Mouse (Mus musculus) naive thymus-derived CD4-positive, alpha-beta T cell, adult 5 months (primary cell): Measurements from ENCODE around the gene Slc38a7. TPM values are rescaled to one million over a fixed set of nuclear protein-coding genes. Genes with fewer than 3 reads are reported as not detected.

Source experiments
- polyA plus RNA-seq: library from polyadenylated mRNA; unstranded; fragments of 100-300 nt; shearing (Covaris generic); gene quantifications from one replicate; pipeline ENCODE4 v1.2.1, GENCODE M21; 2017

Gene Slc38a7
- 8.1 TPM for polyA plus RNA-seq

GRCm38 (mm10) chr8:95853102-95853843 is at the start of gene Slc38a7:
Gene Slc38a7 (minus strand): TSS chr8:95853539.

GRCm38 (mm10) chr8:95888285-95889136 is 35.2 kb upstream of the Slc38a7 start, which contains the start of gene Got2:
Gene Got2 (minus strand): TSS chr8:95888547.

GRCm38 (mm10) chr8:95825162-95825561 is 28.2 kb downstream of the Slc38a7 start, which contains the start of gene Sap18b:
Gene Sap18b (plus strand): TSS chr8:95825346.

GRCm38 (mm10) chr8:95807331-95807843 is 46.0 kb downstream of the Slc38a7 start, which contains the start of gene Cnot1:
Gene Cnot1 (minus strand): TSS chr8:95807464.

Other genes with a start within 250 kb of the Slc38a7 start
- 5.3 TPM for gene Gins3, start 220.1 kb downstream of the Slc38a7 start, polyA plus RNA-seq
- gene Ndrg4, start 176.6 kb downstream of the Slc38a7 start, polyA plus RNA-seq = 0.37 TPM
- 88.3 TPM for gene Setd6, start 137.7 kb downstream of the Slc38a7 start, polyA plus RNA-seq
- gene Cnot1, start 46.1 kb downstream of the Slc38a7 start, polyA plus RNA-seq = 126 TPM
- gene Sap18b, start 28.2 kb downstream of the Slc38a7 start, polyA plus RNA-seq = 118 TPM
- 73.1 TPM for gene Got2, start 35.0 kb upstream of the Slc38a7 start, polyA plus RNA-seq